Mouse (Mus musculus) MEL (cell line): ENCODE measurements around the gene Lonp2. TPM values are rescaled to one million over a fixed set of nuclear protein-coding genes. Genes with fewer than 3 reads are reported as not detected.

Experiments used
- DNase-seq: peaks from one replicate; pipeline ENCODE4 v3.0.0; 2011; ENCODE audit warnings: low read depth, low spot score
- H3K27ac ChIP-seq: 2 replicates; pipeline ENCODE4 v1.5.1; 2012; ENCODE audit warnings: low read depth, mild to moderate bottlenecking, control low read depth, low read length, moderate library complexity; ENCODE audit not compliant: control insufficient read depth
- H3K27me3 ChIP-seq, 2 experiments: fragments of 150-350 bp in 1 of 2; sonication (generic) in 1 of 2; 2 replicates each; pipeline ENCODE4 v1.6.1; 2012; ENCODE audit warnings: low read length in 2 of 2, mild to moderate bottlenecking in 2 of 2, improper control_type of control experiment in 1 of 2, moderate library complexity in 1 of 2; ENCODE audit not compliant: insufficient read depth in 2 of 2, control insufficient read depth in 1 of 2
- H3K36me3 ChIP-seq, 2 experiments: 2 replicates each; pipeline ENCODE4 v1.6.1; 2012 to 2014; ENCODE audit warnings: low read length in 2 of 2, improper control_type of control experiment in 1 of 2, inconsistent platforms in 1 of 2, mild to moderate bottlenecking in 1 of 2; ENCODE audit not compliant: insufficient read depth in 2 of 2, control insufficient read depth in 1 of 2
- H3K4me1 ChIP-seq, 2 experiments: fragments of 150-350 bp in 1 of 2; sonication (generic) in 1 of 2; 2 replicates each; pipeline ENCODE4 v1.6.1; 2012; ENCODE audit warnings: low read length in 2 of 2, improper control_type of control experiment in 1 of 2, mild to moderate bottlenecking in 1 of 2; ENCODE audit not compliant: insufficient read depth in 2 of 2, control insufficient read depth in 1 of 2
- H3K4me3 ChIP-seq, 2 experiments: fragments of 150-350 bp in 1 of 2; sonication (generic) in 1 of 2; 2 replicates each; pipeline ENCODE4 v1.5.1; 2012; ENCODE audit warnings: low read depth in 2 of 2, low read length in 2 of 2, mild to moderate bottlenecking in 2 of 2, moderate library complexity in 2 of 2, control low read depth in 1 of 2, improper control_type of control experiment in 1 of 2; ENCODE audit not compliant: control insufficient read depth in 1 of 2, insufficient read depth in 1 of 2
- H3K79me2 ChIP-seq: 2 replicates; pipeline ENCODE4 v1.6.1; 2012; ENCODE audit warnings: mild to moderate bottlenecking, low read length, moderate library complexity; ENCODE audit not compliant: control insufficient read depth, poor library complexity, insufficient read depth
- H3K9ac ChIP-seq: 2 replicates; pipeline ENCODE4 v1.6.1; 2012; ENCODE audit warnings: low read depth, mild to moderate bottlenecking, control low read depth, low read length, moderate library complexity; ENCODE audit not compliant: control insufficient read depth, poor library complexity, severe bottlenecking
- H3K9me3 ChIP-seq: fragments of 150-350 bp; sonication (generic); replicated peaks from 2 replicates; pipeline ENCODE4 v1.6.1; 2012; ENCODE audit warnings: mild to moderate bottlenecking, low read length, improper control_type of control experiment, moderate library complexity; ENCODE audit not compliant: insufficient read depth
- BHLHE40 ChIP-seq: IDR thresholded peaks from 2 replicates; pipeline ENCODE4 v1.6.1; 2012; ENCODE audit warnings: low read depth, mild to moderate bottlenecking, inconsistent platforms, low read length, improper control_type of control experiment, borderline replicate concordance
- CHD1 ChIP-seq: IDR thresholded peaks from 2 replicates; pipeline ENCODE4 v1.6.1; 2012; ENCODE audit warnings: low read depth, mild to moderate bottlenecking, inconsistent platforms, low read length, improper control_type of control experiment
- E2F4 ChIP-seq: IDR thresholded peaks from 2 replicates; pipeline ENCODE4 v1.6.1; 2011; ENCODE audit warnings: low read depth, low read length, improper control_type of control experiment, borderline replicate concordance
- EP300 ChIP-seq, 2 experiments: IDR thresholded peaks; 2 replicates each; pipeline ENCODE4 v1.6.1; 2011; ENCODE audit warnings: improper control_type of control experiment in 2 of 2, low read length in 2 of 2, low read depth in 1 of 2, mild to moderate bottlenecking in 1 of 2
- ETS1 ChIP-seq: IDR thresholded peaks from 2 replicates; pipeline ENCODE4 v1.6.1; 2012; ENCODE audit warnings: low read depth, mild to moderate bottlenecking, inconsistent platforms, low read length, improper control_type of control experiment, moderate library complexity
- GABPA ChIP-seq: IDR thresholded peaks from 2 replicates; pipeline ENCODE4 v1.6.1; 2012; ENCODE audit warnings: low read depth, mild to moderate bottlenecking, inconsistent platforms, low read length, improper control_type of control experiment, moderate library complexity
- HCFC1 ChIP-seq: IDR thresholded peaks from 2 replicates; pipeline ENCODE4 v1.6.1; 2012; ENCODE audit warnings: low read depth, mild to moderate bottlenecking, inconsistent platforms, low read length, improper control_type of control experiment, moderate library complexity
- KAT2A ChIP-seq: conservative IDR thresholded peaks from 2 replicates; pipeline ENCODE4 v1.6.1; 2012; ENCODE audit warnings: low read depth, low read length, improper control_type of control experiment, inconsistent platforms
- MAX ChIP-seq: IDR thresholded peaks from 2 replicates; pipeline ENCODE4 v1.6.1; 2011; ENCODE audit warnings: low read length, improper control_type of control experiment
- MAZ ChIP-seq: IDR thresholded peaks from 2 replicates; pipeline ENCODE4 v1.6.1; 2012; ENCODE audit warnings: low read depth, mild to moderate bottlenecking, inconsistent platforms, low read length, improper control_type of control experiment
- MEF2A ChIP-seq: IDR thresholded peaks from 2 replicates; pipeline ENCODE4 v1.6.1; 2014; ENCODE audit warnings: low read depth, mild to moderate bottlenecking, inconsistent platforms, low read length, improper control_type of control experiment; ENCODE audit not compliant: poor library complexity, insufficient replicate concordance, severe bottlenecking; ENCODE audit errors: extremely low read depth
- MXI1 ChIP-seq: IDR thresholded peaks from 2 replicates; pipeline ENCODE4 v1.6.1; 2011; ENCODE audit warnings: mild to moderate bottlenecking, low read depth, low read length, improper control_type of control experiment
- MYB ChIP-seq: IDR thresholded peaks from 2 replicates; pipeline ENCODE4 v1.6.1; 2011; ENCODE audit warnings: mild to moderate bottlenecking, low read depth, low read length, improper control_type of control experiment
- MYC ChIP-seq: IDR thresholded peaks from 2 replicates; pipeline ENCODE4 v1.6.1; 2011; ENCODE audit warnings: low read depth, mild to moderate bottlenecking, low read length, improper control_type of control experiment, moderate library complexity
- SIN3A ChIP-seq: IDR thresholded peaks from 2 replicates; pipeline ENCODE4 v1.6.1; 2012; ENCODE audit warnings: low read length, improper control_type of control experiment, inconsistent platforms
- SMC3 ChIP-seq: IDR thresholded peaks from 2 replicates; pipeline ENCODE4 v1.6.1; 2011; ENCODE audit warnings: low read depth, low read length, improper control_type of control experiment
- TAL1 ChIP-seq: IDR thresholded peaks from 2 replicates; pipeline ENCODE4 v1.6.1; 2012; ENCODE audit warnings: mild to moderate bottlenecking, inconsistent platforms, low read length, moderate library complexity, mixed read lengths
- UBTF ChIP-seq: IDR thresholded peaks from 2 replicates; pipeline ENCODE4 v1.6.1; 2012; ENCODE audit warnings: low read depth, mild to moderate bottlenecking, inconsistent platforms, low read length, improper control_type of control experiment, moderate library complexity, borderline replicate concordance; ENCODE audit not compliant: insufficient read depth
- USF1 ChIP-seq: IDR thresholded peaks from 2 replicates; pipeline ENCODE4 v1.6.1; 2014; ENCODE audit warnings: low read depth, mild to moderate bottlenecking, inconsistent platforms, low read length, improper control_type of control experiment, moderate library complexity
- ZC3H11A ChIP-seq: IDR thresholded peaks from 2 replicates; pipeline ENCODE4 v1.6.1; 2012; ENCODE audit warnings: low read depth, mild to moderate bottlenecking, inconsistent platforms, low read length, improper control_type of control experiment
- ZNF384 ChIP-seq: IDR thresholded peaks from 2 replicates; pipeline ENCODE4 v1.6.1; 2012; ENCODE audit warnings: low read depth, mild to moderate bottlenecking, inconsistent platforms, low read length, improper control_type of control experiment
- polyA plus RNA-seq, 2 experiments: library from polyadenylated mRNA; stranded (reverse) in 1 of 2; unstranded in 1 of 2; fragments of >175 nt in 1 of 2; fragments of >200 nt in 1 of 2; gene quantifications; 2 replicates each; pipeline versions ENCODE4 v1.2.1 to v1.2.4; 2012; ENCODE audit warnings: low replicate concordance in 2 of 2, low read depth in 1 of 2; ENCODE audit not compliant: insufficient read length in 2 of 2, insufficient read depth in 1 of 2, missing spikeins in 1 of 2
- total RNA-seq: library from RNA; depleted of rRNA; stranded (reverse); fragments of 300-350 nt; gene quantifications from 2 replicates; pipeline ENCODE4 v1.2.3, GENCODE M21; 2012

Lonp2 gene
- total and polyA plus RNA-seq, 3 experiments = 26.6 to 31.2 TPM; not detected in 1

DNA sequence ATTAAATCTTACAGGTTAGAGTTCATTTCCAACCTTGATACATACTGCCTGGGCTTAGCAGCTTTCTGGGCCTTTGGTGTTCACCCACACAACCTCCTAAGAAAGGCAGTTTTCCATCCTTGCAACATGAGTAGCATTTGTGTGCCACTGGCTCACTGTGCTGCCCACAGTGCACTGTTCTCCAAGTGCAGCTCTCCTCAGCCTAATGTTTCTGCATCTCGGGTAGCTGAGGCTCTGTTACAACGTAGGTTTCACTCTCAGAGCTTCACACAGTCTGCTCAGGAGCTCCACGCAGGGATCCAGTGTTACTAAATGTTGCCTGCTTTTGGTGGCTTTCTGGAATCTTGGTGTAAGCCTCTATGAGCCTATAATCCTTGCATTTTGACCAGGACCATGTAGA, 81.5 kb downstream of the Lonp2 start:
- peaks cover 15 to 21% of the 10 kb centered on the region in 2 experiments for H3K4me1 ChIP-seq

DNA sequence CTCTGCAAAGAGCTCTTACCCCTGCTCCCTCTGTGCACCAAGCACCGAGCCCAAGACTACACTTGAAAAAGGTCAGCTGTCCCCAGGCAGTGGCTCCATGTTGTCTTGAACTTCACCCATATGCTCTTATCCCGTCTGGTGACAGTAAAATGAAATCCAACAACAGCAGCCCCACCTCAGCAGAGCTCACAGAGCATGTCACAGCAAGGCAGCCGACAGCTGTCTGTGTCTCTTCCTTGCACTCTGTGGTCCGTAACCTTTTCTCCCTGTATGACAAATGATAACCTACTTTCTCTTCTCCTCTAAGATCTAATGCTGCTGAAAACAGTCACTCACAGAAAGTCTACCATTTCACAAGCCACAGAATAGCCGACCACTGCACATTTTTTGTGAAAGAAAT, 82.9 kb downstream of the Lonp2 start:
- Histone ChIP-seq H3K27ac (peak overlapping the region; percentile 65), H3K4me1 (peaks cover 15 to 21% of the 10 kb centered on the region in 2 experiments), H3K9ac (no peak overlapping the region), H3K36me3 (peaks cover 1 to 19% of the 10 kb centered on the region in 2 experiments; a peak in 2 of 4 replicates), H3K4me3 (no peak overlapping the region), H3K79me2 (no peaks in the 10 kb centered on the region), H3K9me3 (no peaks in the 10 kb centered on the region), H3K27me3 (no peaks in the 10 kb centered on the region)
- TF ChIP-seq HCFC1 = no peak
- no peak for TF ChIP-seq CHD1
- TF ChIP-seq UBTF = no peak
- TF ChIP-seq MYC = no peak
- TF ChIP-seq MYB = no peak
- TF ChIP-seq MAZ = no peak
- no peak for TF ChIP-seq ZNF384
- no peak for TF ChIP-seq E2F4
- TF ChIP-seq BHLHE40 = no peak
- TF ChIP-seq ZC3H11A = no peak
- DNase-seq = no peak

More for the DNA sequence above, 81.5 kb downstream of the Lonp2 start:
- H3K27me3 ChIP-seq = no peaks in the 10 kb centered on the region
- no peaks in the 10 kb centered on the region for H3K9me3 ChIP-seq
- no peak overlapping the region for H3K9ac ChIP-seq
- H3K79me2 ChIP-seq = no peaks in the 10 kb centered on the region
- H3K4me3 ChIP-seq = no peak overlapping the region
- H3K36me3 ChIP-seq = peaks cover 1 to 19% of the 10 kb centered on the region in 2 experiments; a peak in 3 of 4 replicates
- no peak overlapping the region for H3K27ac ChIP-seq
- no peak for TF ChIP-seq SIN3A
- no peak for TF ChIP-seq HCFC1
- no peak for TF ChIP-seq SMC3
- TF ChIP-seq CHD1 = no peak
- TF ChIP-seq MEF2A = no peak
- no peak for TF ChIP-seq KAT2A
- no peak for TF ChIP-seq ZNF384
- no peak for TF ChIP-seq MXI1
- no peak for TF ChIP-seq EP300 (IDR thresholded peaks at IDR 0.05; ENCODE audit: low read depth in 1 of 2, low read length in 2 of 2)
- no peak for TF ChIP-seq MAX
- no peak for TF ChIP-seq USF1
- TF ChIP-seq TAL1 = no peak
- TF ChIP-seq ETS1 = no peak
- no peak for TF ChIP-seq GABPA
- DNase-seq = no peak
